Mouse (Mus musculus) left cerebral cortex, adult 2 months (tissue): ENCODE data around the gene Gm14085. TPM values are rescaled to one million over a fixed set of nuclear protein-coding genes. Genes with fewer than 3 reads are reported as not detected.

Experiments used
- DNase-seq, 2 experiments: peaks; one replicate each; pipeline ENCODE4 v3.0.0; 2021 to 2022; ENCODE audit warnings: low spot score in 2 of 2, mixed read lengths in 1 of 2; ENCODE audit errors: extremely low spot score in 1 of 2
- H3K27ac ChIP-seq: fragments of 200-600 bp; 2 replicates; pipeline ENCODE4 v1.8.1; 2022
- H3K4me3 ChIP-seq: fragments of 200-600 bp; 2 replicates; pipeline ENCODE4 v1.8.1; 2022
- CTCF ChIP-seq: fragments of 200-600 bp; IDR thresholded peaks from 2 replicates; pipeline ENCODE4 v1.8.1; 2022; ENCODE audit warnings: antibody characterized with exemption, mild to moderate bottlenecking, moderate library complexity
- intact Hi-C: fragments of 180-260 bp; cut with DNase I; formaldehyde crosslinking; loops from one replicate; pipeline ENCODE4 v1.15.1; 2025
- total RNA-seq, 2 experiments: library from RNA; stranded (reverse); gene quantifications; 2 replicates each; pipeline ENCODE4 v1.2.3; 2021

Gene Gm14085
- total RNA-seq, 2 experiments from 2014 or later, result not detected

DNA sequence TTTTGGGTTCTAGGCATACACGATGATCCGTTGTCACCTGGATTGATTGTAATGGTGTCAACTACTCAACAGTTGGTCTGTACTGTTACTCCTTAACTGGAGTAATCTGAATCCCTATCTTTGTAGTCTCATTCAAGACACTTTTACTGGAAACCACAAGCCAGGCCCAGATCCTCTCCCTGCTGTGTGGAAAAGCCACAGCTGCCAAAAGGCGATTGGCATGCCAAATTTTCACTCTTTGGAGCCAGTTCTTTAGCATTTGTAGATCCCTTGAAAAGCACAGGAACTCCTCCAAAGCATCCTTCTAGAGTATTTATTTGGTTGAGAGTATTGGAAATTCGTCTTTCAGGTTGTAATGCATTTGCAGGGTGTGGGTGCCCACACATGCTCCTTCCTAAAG is 86.6 kb downstream of the Gm14085 start:
- DNase-seq, result no peak
- TF ChIP-seq CTCF, result no peak
- H3K27ac ChIP-seq, result no peak overlapping the region
- no peak overlapping the region for H3K4me3 ChIP-seq
- intact Hi-C loops, result loop anchor here (5.0 kb wide), 2 partner anchors 46 to 181 kb away; no protein-coding TSS in a partner anchor

DNA sequence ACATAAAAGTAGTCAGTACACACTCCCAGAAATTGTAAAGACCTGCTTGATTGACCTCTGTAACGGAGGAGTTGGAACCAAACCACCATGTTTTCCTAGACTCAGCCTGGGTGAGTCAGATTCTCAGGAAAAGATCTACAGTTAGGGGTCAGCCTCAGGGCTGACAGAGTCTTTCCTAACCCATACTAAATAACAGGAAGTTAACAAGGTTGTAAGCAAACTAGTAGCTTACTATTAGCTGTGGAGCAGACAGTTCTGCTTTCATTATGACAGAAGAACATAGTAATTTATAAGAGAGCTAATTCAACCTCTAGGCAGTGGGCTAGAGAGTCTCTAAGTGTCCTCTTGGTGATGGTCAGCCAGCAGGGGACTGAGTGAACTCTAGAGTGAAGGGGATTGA is 87.7 kb downstream of the Gm14085 start:
- H3K4me3 ChIP-seq, result no peak overlapping the region
- DNase-seq, result no peak
- no peak overlapping the region for H3K27ac ChIP-seq
- TF ChIP-seq CTCF, result no peak
- intact Hi-C loops, result loop anchor here (5.0 kb wide), 2 partner anchors 45 to 180 kb away; no protein-coding TSS in a partner anchor

- intact Hi-C loops, result no loop called here
These were observed 90.7 kb downstream of the Gm14085 start for GRCm38 (mm10) chr2:122575470-122575869.

GRCm38 (mm10) chr2:122576295-122576694 is 91.6 kb downstream of the Gm14085 start:
- Histone ChIP-seq H3K27ac (no peak overlapping the region), H3K4me3 (no peak overlapping the region)
- intact Hi-C loops, result no loop called here
- DNase-seq, result no peak
- TF ChIP-seq CTCF, result no peak

More at GRCm38 (mm10) chr2:122575470-122575869, 90.7 kb downstream of the Gm14085 start:
- Histone ChIP-seq H3K4me3 (no peak overlapping the region), H3K27ac (no peak overlapping the region)
- DNase-seq, result no peak
- TF ChIP-seq CTCF, result no peak

DNA sequence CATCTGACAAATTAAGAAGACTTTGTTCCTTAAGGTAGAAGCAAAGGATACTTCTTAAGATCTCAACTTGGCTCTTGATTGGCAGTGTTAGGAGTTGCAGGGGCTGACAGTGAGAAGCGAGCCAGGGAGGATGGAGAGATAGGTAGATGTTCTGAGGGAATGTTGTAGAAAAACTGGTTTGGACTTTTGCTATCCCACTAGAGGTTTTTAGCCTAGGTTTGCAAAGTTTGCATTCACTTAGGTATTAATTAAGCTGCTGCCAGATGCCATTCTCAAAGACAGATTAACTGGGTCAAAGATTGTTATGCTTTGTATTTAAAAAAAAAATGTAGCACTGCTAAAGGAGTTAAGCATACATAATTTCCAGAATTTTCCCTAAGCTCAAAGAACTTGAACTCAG is 92.6 kb downstream of the Gm14085 start:
- no peak overlapping the region for H3K27ac ChIP-seq
- no peak for DNase-seq
- H3K4me3 ChIP-seq, result no peak overlapping the region
- intact Hi-C loops, result no loop called here
- no peak for TF ChIP-seq CTCF

Other genes with a start within 250 kb of the Gm14085 start
- gene Duox2, start 186.5 kb upstream of the Gm14085 start, total RNA-seq, result not detected
- gene Duoxa2, start 186.0 kb upstream of the Gm14085 start, total RNA-seq, result not detected
- not detected for gene Duoxa1, start 171.2 kb upstream of the Gm14085 start, total RNA-seq
- not detected for gene Duox1, start 169.3 kb upstream of the Gm14085 start, total RNA-seq
- 10 to 100 TPM; 70.3 to 78.4 TPM for gene Shf, start 115.8 kb upstream of the Gm14085 start, total RNA-seq
- under 1 TPM in 1 of 2 experiments, not detected in 1; 0.12 TPM for gene Slc28a2, start 58.5 kb upstream of the Gm14085 start, total RNA-seq
- 10 to 100 TPM; 51.8 to 52.0 TPM for gene Gatm, start 126.4 kb downstream of the Gm14085 start, total RNA-seq
- under 1 TPM in 1 of 2 experiments, not detected in 1; 0.49 TPM for gene AA467197, start 152.0 kb downstream of the Gm14085 start, total RNA-seq
- 10 to 100 TPM; 45.9 to 48.5 TPM for gene Slc30a4, start 217.7 kb downstream of the Gm14085 start, total RNA-seq